Mouse (Mus musculus): ENCODE measurements at regions not wholly inside any gene's neighbourhood (a gene's known extent, or its start where the extent isn't known, plus 50 kb on each side); places are given as distances from the start of the nearest gene placed in this dataset.

GRCm38 (mm10) chr2:78020516-78020915 is 74.3 kb upstream of the Cwc22 start:
- TF ChIP-seq EP300 (IDR thresholded peaks at IDR 0.05; ENCODE audit: low read depth) (no peak), CTCF (IDR thresholded peaks at IDR 0.05; ENCODE audit: low read depth) (no peak)
